Mouse (Mus musculus) E14TG2a.4 (cell line): ENCODE data around the gene Tmem63a.

Source experiments
- CTCF ChIP-seq: conservative IDR thresholded peaks from 2 replicates; pipeline ENCODE4 v1.5.1; 2014; ENCODE audit warnings: low read length
- NANOG ChIP-seq: IDR thresholded peaks from 2 replicates; pipeline ENCODE4 v1.6.1; 2014; ENCODE audit warnings: borderline replicate concordance, low read length, mixed read lengths
- POU5F1 ChIP-seq: IDR thresholded peaks from 2 replicates; pipeline ENCODE4 v1.6.1; 2014; ENCODE audit warnings: low read length, borderline replicate concordance

DNA sequence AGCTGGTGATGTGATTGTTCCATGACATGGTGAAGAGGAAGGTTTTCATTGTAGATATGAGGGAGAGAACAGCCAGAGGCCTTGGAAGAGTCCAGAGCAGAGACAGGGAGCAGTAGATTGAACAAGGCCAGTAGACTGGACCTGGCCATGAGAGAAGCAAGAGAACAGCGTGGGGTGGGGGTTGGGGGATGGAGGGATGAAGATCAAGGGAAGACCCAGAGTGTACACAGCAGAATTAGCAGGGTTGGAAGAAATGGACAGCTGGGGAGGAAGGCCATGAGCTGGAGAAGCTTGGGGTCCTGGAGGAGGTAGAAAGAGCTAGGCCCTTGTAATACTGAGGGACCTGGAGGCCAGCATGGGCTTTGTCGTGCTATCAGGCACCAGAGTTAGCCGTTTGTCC is 70.3 kb downstream of the Tmem63a start:
- TF ChIP-seq CTCF (no peak), NANOG (no peak), POU5F1 (no peak)
